Mouse (Mus musculus): ENCODE results near the gene Osbp2. TPM values are rescaled to one million over a fixed set of nuclear protein-coding genes. Genes with fewer than 3 reads are reported as not detected.
A peak's percentile ranks its signal among the peaks of the same experiment; 100 is the strongest.
"Not testable (repeated sequence)": the region's sequence is repeated elsewhere in the genome, so short reads cannot be mapped to it uniquely, and the experiment has no call there.

Osbp2 gene
- 100 to 1,000 TPM; 105 to 126 (median 115) TPM for total RNA-seq (2022)

DNA sequence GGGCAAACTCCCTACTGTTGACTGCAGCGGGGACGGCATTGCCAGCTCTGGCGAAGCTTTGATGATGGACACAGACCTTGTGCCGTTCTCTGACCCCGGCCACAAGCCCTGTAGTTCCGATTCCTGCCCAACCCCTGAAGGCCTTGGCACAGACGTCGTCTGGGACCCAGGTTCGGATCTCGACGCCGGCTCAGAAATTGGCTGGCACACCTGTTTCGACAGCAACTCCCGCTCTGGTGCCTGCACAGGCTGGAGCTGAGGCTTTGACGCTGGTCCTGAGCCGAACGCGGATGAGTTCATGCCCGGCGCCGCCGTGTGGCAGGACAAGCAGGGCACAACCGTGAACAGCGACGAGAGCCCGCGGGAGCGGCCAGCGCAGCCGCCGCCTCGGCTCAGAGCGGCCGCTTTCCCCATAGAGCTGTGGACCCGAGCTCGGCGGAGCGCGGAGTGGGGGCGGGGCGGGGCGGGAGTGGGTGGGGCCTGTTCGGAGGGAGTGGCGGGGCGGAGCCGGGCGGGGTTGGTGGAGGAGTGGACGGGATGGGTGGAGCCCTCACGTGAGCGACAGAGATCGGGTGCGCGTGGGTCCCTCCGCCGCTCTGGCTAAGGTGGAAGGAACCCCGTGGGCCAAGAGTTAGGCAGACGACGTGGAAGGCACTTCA, at the start of gene Osbp2:
Gene Osbp2 (minus strand): TSS at position 450 of the 659 bp plus-strand sequence.
- peak; percentile 65 to 71 for DNase-seq (ENCODE audit: low spot score in 2 of 2)

- no peak for DNase-seq (ENCODE audit: low spot score in 2 of 2)
Observed at GRCm38 (mm10) chr11:3912875-3913271, 49.2 kb upstream of the Osbp2 start.

DNA sequence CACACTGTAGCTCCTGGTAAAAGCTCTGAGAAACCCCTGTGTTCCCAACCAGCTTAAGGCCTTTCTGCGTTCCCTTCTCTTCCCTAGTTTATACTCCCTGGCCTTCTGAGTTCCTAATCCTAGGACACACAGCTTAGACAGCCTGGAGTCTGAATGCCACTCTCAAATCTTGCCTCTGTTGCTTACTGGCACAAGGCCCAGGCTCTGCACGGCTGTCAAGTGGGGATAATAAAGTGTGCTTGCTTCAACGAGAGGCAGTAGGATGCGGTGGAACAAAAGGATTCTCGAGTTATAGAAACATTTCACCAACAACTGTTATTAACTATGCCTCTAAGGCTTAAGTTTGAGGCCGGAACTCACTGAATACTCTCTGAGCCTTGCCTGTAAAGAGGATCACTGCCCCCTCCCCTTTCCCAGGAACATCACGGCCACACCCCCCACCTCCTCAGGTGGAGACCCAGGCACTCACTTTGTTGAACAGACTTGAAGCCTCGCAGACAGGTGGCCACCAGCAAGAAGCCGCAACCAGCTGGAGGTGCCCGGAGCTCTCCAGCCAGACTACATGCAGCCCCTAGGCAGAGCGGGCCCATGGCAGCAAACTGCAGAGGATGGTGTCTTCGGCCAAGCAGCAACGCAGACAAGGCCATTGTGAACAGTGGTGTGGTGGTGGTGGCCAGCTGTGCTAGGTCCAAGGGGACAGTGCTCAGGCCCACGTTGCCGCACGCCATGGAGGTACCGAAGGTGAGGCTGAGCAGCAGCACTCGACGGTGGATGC, 48.6 kb upstream of the Osbp2 start:
- DNase-seq (ENCODE audit: low spot score in 2 of 2), result no peak

DNA sequence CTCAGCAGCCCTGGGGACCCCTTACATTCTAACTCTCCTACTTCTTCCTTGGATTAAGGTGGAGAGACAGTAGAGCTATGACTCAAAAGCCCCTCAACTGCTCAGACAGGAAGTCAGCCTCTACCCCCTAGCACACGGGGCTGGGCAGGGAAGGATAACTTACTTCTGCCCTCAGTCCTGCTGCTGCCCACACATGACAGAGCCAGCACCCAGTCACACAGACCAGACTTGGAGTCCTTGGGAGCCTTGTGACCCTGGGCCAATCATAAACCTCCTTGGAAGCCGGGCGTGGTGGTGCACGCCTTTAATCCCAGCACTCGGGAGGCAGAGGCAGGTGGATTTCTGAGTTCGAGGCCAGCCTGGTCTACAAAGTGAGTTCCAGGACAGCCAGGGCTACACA, 47.7 kb upstream of the Osbp2 start:
- DNase-seq (ENCODE audit: low spot score in 2 of 2), result not testable (repeated sequence)

- no peak for DNase-seq (ENCODE audit: low spot score in 2 of 2)
Observed at GRCm38 (mm10) chr11:3910513-3911310, 47.0 kb upstream of the Osbp2 start.

DNA sequence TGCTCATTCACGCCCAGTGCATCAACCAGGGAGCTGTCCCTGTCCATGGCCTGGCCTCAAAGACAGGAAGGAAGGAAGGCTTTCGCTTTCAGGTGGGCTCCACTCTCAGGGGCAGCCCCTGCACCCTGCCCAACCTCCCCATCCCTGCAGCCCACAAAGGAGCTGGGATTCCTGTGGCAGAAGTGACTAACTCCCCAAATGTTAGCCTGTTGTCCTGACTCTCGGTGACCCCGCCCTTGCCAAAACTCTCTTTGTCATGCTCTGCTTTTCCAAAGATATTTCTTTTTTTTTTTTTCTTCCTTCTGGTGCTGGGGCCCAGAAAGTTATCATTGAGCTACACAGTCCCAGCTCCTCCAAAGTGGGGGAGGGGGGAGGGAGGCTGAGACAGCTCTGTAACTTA, 45.5 kb upstream of the Osbp2 start:
- DNase-seq (ENCODE audit: low spot score in 2 of 2), result no peak

DNA sequence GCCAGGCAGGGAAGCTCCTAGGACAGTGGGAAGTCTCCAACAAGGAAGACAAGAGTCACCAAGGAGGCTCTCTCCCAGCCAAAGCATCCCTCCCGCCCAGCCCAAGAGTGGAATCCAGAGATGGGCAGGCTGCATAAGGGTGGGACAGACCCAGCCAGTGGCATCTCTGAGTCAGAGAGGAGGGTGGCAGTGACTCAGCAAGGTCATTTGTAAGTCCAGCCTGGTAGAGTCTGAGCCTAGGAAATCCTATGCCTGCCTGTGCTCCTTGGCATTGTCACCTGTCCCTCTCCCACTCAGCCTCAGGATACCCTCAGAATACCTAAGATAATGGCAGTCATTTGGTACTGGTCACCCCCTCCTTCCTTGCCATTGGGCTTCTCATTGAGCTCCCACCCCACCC, 41.7 kb upstream of the Osbp2 start:
- DNase-seq (ENCODE audit: low spot score in 2 of 2), result no peak

GRCm38 (mm10) chr11:3904673-3905072, 41.0 kb upstream of the Osbp2 start:
- no peak for DNase-seq (ENCODE audit: low spot score in 2 of 2)

DNA sequence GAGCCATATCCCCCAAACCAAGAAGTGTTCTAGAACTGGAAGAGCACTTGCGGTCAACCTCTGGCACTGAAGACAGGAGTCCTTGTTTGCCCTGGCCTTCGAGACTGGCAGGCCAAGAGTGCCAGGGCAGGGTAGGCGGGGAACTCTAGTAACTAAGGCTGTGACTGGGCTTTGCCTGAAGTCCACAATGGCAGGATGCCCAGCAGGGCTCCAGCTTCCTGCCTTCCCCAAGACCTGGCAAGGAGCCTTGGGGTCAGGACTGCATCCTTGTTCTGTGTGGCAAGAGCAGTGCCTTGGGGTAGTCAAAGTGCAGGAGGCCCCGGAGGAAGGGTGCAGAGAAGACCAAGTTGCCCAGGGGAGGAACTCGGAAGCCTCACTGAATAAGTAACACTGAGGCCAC, 39.3 kb upstream of the Osbp2 start:
- peak in 1 of 2 experiments; percentile 76 for DNase-seq (ENCODE audit: low spot score in 2 of 2)

DNA sequence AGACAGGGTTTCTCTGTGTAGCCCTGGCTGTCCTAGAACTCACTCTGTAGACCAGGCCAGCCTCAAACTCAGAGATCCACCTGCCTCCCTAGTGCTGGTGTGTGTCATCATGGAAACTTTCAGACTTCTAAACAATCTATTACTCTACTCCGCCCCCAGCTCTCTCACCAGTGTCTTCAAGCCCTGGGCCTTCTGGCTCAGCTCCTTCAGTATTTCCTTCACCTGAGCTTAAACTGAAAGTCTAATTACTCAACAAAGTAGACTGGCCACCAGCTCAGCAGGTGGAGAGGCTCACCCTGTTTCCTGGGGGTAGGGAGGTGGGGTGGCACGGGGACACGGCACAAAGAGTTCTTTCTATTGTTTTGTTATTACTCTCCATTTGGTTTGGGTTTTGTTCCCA, 38.8 kb upstream of the Osbp2 start:
- no peak for DNase-seq (ENCODE audit: low spot score in 2 of 2)

- no peak for DNase-seq (ENCODE audit: low spot score in 2 of 2)
Observed at GRCm38 (mm10) chr11:3900296-3900695, 36.6 kb upstream of the Osbp2 start.

DNA sequence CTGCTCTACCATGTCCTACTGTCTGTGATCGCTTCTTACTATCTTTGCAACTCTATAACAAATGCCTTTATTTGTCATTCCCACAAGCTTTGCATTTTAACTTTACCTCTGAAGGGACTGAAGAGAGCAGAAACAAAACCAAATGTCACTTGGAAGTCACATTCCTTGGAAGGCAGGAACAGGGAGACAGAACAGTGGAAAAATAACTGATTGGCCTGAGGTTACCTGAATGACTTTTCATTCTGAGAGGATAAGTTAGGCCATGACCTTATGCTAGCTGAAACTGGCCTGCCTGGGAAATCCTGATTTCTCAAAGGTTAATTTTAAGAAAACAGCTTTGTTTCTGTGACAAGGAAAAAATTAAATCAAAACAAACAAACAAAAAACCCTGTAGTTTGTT, 32.2 kb upstream of the Osbp2 start:
- DNase-seq (ENCODE audit: low spot score in 2 of 2), result no peak

GRCm38 (mm10) chr11:3895458-3895857, 31.8 kb upstream of the Osbp2 start:
- no peak for DNase-seq (ENCODE audit: low spot score in 2 of 2)

GRCm38 (mm10) chr11:3894406-3895281, 30.9 kb upstream of the Osbp2 start, which contains the start of the genes 4921536K21Rik and Dusp18:
4921536K21Rik (minus strand) TSS chr11:3895098.
Dusp18 (plus strand) TSS chr11:3895240.
- peak; percentile 92 to 97 for DNase-seq (ENCODE audit: low spot score in 2 of 2)

DNA sequence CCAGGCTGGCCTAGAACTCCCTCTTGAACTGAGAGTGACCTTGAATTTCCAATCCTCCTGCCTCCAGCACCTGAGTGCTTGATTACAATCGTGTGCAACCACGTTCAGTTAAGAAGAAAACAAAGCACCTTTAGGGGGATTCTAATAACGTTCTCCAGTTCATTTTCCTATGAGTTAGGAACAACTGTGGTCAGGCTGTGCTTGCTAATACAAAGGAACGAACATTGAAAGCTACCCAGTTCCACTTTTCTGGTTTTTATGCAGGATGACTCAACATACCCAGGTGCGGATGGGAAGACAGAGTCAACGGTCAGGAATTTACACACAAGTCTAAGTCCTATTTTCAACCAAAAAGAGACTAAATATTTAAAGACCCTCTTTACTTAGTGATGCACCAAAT, 30.3 kb upstream of the Osbp2 start:
- no peak for DNase-seq (ENCODE audit: low spot score in 2 of 2)

- no peak for DNase-seq (ENCODE audit: low spot score in 2 of 2)
Observed at GRCm38 (mm10) chr11:3887331-3887730, 23.6 kb upstream of the Osbp2 start.

DNA sequence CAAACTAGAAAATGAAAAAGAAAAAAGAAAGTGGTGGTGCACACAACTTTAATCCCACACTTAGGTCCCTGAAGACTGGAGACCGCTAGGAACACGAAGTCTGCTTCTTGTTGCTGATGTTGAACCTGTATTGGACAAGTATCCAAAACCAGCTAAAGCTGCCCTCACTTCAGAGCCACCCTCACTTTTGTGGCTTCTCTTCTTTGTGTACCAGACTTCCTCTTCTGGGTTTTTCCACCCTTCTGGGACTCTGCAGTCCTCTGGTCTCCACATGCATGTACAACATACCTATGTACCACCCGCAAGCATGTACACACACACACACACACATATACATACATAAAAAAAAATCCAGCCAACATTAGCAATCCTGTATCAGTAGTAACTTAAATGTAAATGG, 20.0 kb upstream of the Osbp2 start:
- no peak for DNase-seq (ENCODE audit: low spot score in 2 of 2)

- peak; percentile 40 to 56 for DNase-seq (ENCODE audit: low spot score in 2 of 2)
Observed at GRCm38 (mm10) chr11:3879836-3880235, 16.1 kb upstream of the Osbp2 start.

DNA sequence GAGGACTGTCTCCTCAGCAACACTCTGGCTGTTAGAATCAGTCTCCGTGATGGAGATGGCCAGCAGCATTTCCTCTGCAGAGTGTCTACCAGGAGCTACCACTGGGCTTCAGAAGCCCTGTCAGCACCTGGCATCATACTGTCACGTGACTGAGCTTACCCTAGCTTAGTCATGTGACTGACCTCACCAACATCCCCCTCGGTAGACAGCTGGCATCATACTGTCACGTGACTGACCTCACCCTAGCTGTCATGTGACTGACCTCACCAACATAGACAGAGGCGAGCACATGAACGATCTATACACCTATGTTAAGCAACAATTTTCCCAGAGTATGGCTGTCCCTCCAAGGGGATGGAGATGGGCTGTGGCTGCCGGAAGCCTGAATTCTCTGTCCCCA, 15.0 kb upstream of the Osbp2 start:
- no peak for DNase-seq (ENCODE audit: low spot score in 2 of 2)

DNA sequence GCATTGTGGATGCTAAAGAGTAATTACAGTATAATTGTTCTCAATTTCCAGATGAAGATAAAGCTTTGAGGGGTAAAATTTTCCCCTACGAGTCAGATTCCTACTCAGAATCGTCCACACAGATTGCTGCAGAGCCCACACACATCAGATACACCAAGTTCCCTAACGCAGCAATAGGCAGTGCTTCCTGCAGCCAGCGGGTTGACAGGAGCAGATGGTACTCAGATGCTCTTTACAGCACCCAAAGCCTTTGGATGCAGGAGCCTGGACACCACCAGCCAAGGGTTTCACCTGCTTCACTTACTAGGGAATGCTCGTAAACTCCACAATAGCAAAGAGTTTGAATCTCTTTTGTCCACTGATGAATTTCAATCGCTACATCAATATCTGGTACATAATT, 12.7 kb upstream of the Osbp2 start:
- DNase-seq (ENCODE audit: low spot score in 2 of 2), result no peak

DNA sequence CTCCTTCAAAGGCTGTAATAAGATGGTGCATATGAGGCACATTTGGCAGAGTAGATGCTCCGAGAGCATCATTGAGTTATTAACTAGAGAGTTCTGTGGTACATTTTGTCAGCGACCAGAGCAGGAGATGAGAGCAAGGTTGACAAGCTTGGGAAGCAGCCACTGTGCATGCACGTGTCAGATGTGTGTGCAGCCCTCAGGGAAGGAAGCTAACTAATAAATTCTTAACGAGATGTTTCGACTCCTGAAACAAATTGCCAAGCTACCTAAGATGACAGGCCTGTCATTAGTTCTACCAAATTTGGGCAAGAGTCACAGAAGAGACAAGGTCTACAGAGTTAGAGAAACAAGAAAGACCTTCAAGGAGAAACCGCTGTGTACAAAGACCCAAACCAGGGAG, 640 bp upstream of the Osbp2 start:
- no peak for DNase-seq (ENCODE audit: low spot score in 2 of 2)

Data from left cerebral cortex, adult 8-10 months (tissue).